Mouse (Mus musculus) CH12.LX (cell line): ENCODE data around the gene Hist1h3g. TPM values are rescaled to one million over a fixed set of nuclear protein-coding genes. Genes with fewer than 3 reads are reported as not detected.

Experiments
- DNase-seq: peaks from one replicate; pipeline ENCODE4 v3.0.0-alpha.2; 2013; ENCODE audit errors: extremely low read depth
- H3K27ac ChIP-seq: 2 replicates; pipeline ENCODE4 v1.5.1; 2012; ENCODE audit warnings: low read depth, mild to moderate bottlenecking, control low read depth, moderate library complexity; ENCODE audit not compliant: insufficient read depth
- H3K27me3 ChIP-seq: replicated peaks from 2 replicates; pipeline ENCODE3; 2012; ENCODE audit warnings: inconsistent platforms
- H3K36me3 ChIP-seq, 2 experiments: replicated peaks in 1 of 2; 2 replicates each; pipeline versions ENCODE3 to v1.6.1; 2012; ENCODE audit warnings: inconsistent platforms in 1 of 2, low read length in 1 of 2, mild to moderate bottlenecking in 1 of 2, mixed read lengths in 1 of 2, moderate library complexity in 1 of 2; ENCODE audit not compliant: control insufficient read depth in 1 of 2, insufficient read depth in 1 of 2
- H3K4me1 ChIP-seq, 2 experiments: 2 replicates each; pipeline ENCODE4 v1.6.1; 2012; ENCODE audit warnings: inconsistent platforms in 1 of 2, moderate library complexity in 1 of 2; ENCODE audit not compliant: insufficient read depth in 2 of 2, control insufficient read depth in 1 of 2
- H3K4me2 ChIP-seq: 2 replicates; pipeline ENCODE4 v1.6.1; 2012; ENCODE audit warnings: low read depth, mild to moderate bottlenecking, control low read depth; ENCODE audit not compliant: poor library complexity, insufficient read depth, severe bottlenecking
- H3K4me3 ChIP-seq, 3 experiments: fragments of 150-350 bp in 1 of 3; sonication (generic) in 1 of 3; replicated peaks in 1 of 3; 2 replicates each; pipeline versions ENCODE3 to v1.5.1; 2011 to 2012; ENCODE audit warnings: low read depth in 2 of 3, low read length in 2 of 3, mild to moderate bottlenecking in 2 of 3, moderate library complexity in 2 of 3, control low read depth in 1 of 3, improper control_type of control experiment in 1 of 3, inconsistent platforms in 1 of 3, mixed read lengths in 1 of 3; ENCODE audit not compliant: poor library complexity in 1 of 3
- H3K79me2 ChIP-seq: replicated peaks from 2 replicates; pipeline ENCODE4 v1.6.1; 2012; ENCODE audit warnings: mild to moderate bottlenecking, moderate library complexity; ENCODE audit not compliant: control insufficient read depth, poor library complexity, insufficient read depth, severe bottlenecking; ENCODE audit errors: extremely low read depth
- H3K9ac ChIP-seq: 2 replicates; pipeline ENCODE4 v1.6.1; 2012; ENCODE audit warnings: low read depth, mild to moderate bottlenecking, control low read depth, moderate library complexity; ENCODE audit not compliant: insufficient read depth
- H3K9me3 ChIP-seq: replicated peaks from 2 replicates; pipeline ENCODE3; 2012; ENCODE audit warnings: low read length, inconsistent platforms, mixed read lengths
- CHD2 ChIP-seq: IDR thresholded peaks from 2 replicates; pipeline ENCODE4 v1.6.1; 2011; ENCODE audit warnings: low read length, improper control_type of control experiment
- CTCF ChIP-seq, 2 experiments: IDR thresholded peaks in 1 of 2; conservative IDR thresholded peaks in 1 of 2; 2 replicates each; pipeline ENCODE4 v1.5.1; 2011 to 2012; ENCODE audit warnings: low read depth in 2 of 2, low read length in 2 of 2, improper control_type of control experiment in 1 of 2, inconsistent platforms in 1 of 2, mild to moderate bottlenecking in 1 of 2, moderate library complexity in 1 of 2
- E2F4 ChIP-seq: IDR thresholded peaks from 2 replicates; pipeline ENCODE4 v1.6.1; 2011; ENCODE audit warnings: low read depth, low read length, improper control_type of control experiment; ENCODE audit not compliant: insufficient replicate concordance
- HCFC1 ChIP-seq: IDR thresholded peaks from 2 replicates; pipeline ENCODE4 v1.6.1; 2012; ENCODE audit warnings: low read depth, mild to moderate bottlenecking, inconsistent platforms, low read length, improper control_type of control experiment
- IRF4 ChIP-seq: IDR thresholded peaks from 2 replicates; pipeline ENCODE4 v1.6.1; 2014; ENCODE audit warnings: low read depth, mild to moderate bottlenecking, inconsistent platforms, low read length, improper control_type of control experiment
- KAT2A ChIP-seq: IDR thresholded peaks from 2 replicates; pipeline ENCODE4 v1.6.1; 2012; ENCODE audit warnings: low read length, improper control_type of control experiment, inconsistent platforms; ENCODE audit not compliant: insufficient replicate concordance
- MAFK ChIP-seq: IDR thresholded peaks from 2 replicates; pipeline ENCODE4 v1.6.1; 2011; ENCODE audit warnings: low read length, improper control_type of control experiment; ENCODE audit not compliant: insufficient replicate concordance
- MAX ChIP-seq: IDR thresholded peaks from 2 replicates; pipeline ENCODE4 v1.6.1; 2011; ENCODE audit warnings: low read length, improper control_type of control experiment
- MEF2A ChIP-seq: IDR thresholded peaks from 2 replicates; pipeline ENCODE4 v1.6.1; 2014; ENCODE audit warnings: low read depth, mild to moderate bottlenecking, inconsistent platforms, low read length, improper control_type of control experiment, borderline replicate concordance
- MXI1 ChIP-seq: IDR thresholded peaks from 2 replicates; pipeline ENCODE4 v1.6.1; 2011; ENCODE audit warnings: mild to moderate bottlenecking, low read depth, low read length, improper control_type of control experiment
- MYC ChIP-seq: IDR thresholded peaks from 2 replicates; pipeline ENCODE4 v1.6.1; 2011; ENCODE audit warnings: low read depth, mild to moderate bottlenecking, improper control_type of control experiment, low read length
- PAX5 ChIP-seq: IDR thresholded peaks from 2 replicates; pipeline ENCODE4 v1.6.1; 2012; ENCODE audit warnings: low read length, inconsistent platforms, mixed read lengths
- POLR2A ChIP-seq: IDR thresholded peaks from 2 replicates; pipeline ENCODE4 v1.6.1; 2011; ENCODE audit warnings: low read depth, mild to moderate bottlenecking, improper control_type of control experiment, low read length
- RAD21 ChIP-seq: IDR thresholded peaks from 2 replicates; pipeline ENCODE4 v1.6.1; 2011; ENCODE audit warnings: low read depth, mild to moderate bottlenecking, low read length, improper control_type of control experiment, moderate library complexity
- SIN3A ChIP-seq: IDR thresholded peaks from 2 replicates; pipeline ENCODE4 v1.6.1; 2012; ENCODE audit warnings: low read length, improper control_type of control experiment, inconsistent platforms
- TBP ChIP-seq: conservative IDR thresholded peaks from 2 replicates; pipeline ENCODE4 v1.6.1; 2011; ENCODE audit warnings: low read depth, low read length, improper control_type of control experiment
- UBTF ChIP-seq: IDR thresholded peaks from 2 replicates; pipeline ENCODE4 v1.6.1; 2012; ENCODE audit warnings: low read depth, mild to moderate bottlenecking, inconsistent platforms, low read length, improper control_type of control experiment, moderate library complexity
- USF1 ChIP-seq: IDR thresholded peaks from 2 replicates; pipeline ENCODE4 v1.6.1; 2014; ENCODE audit warnings: low read depth, mild to moderate bottlenecking, inconsistent platforms, low read length, improper control_type of control experiment
- USF2 ChIP-seq: conservative IDR thresholded peaks from 2 replicates; pipeline ENCODE4 v1.6.1; 2011; ENCODE audit warnings: low read depth, low read length, improper control_type of control experiment
- ZC3H11A ChIP-seq: IDR thresholded peaks from 2 replicates; pipeline ENCODE4 v1.6.1; 2012; ENCODE audit warnings: low read depth, mild to moderate bottlenecking, inconsistent platforms, low read length, improper control_type of control experiment
- dilution Hi-C: fragments of 300-500 bp; cut with MboI; formaldehyde crosslinking; loops from 2 replicates; pipeline ENCODE4 v1.14.3; 2020; ENCODE audit warnings: low sequenced_read_pairs; ENCODE audit not compliant: extremely low pct_unique_long_range_greater_than_20kb, extremely low pct_ligation_motif_present
- in situ Hi-C: fragments of 300-500 bp; cut with MboI; formaldehyde crosslinking; loops from 3 replicates; pipeline ENCODE4 v1.14.3; 2019; ENCODE audit warnings: low sequenced_read_pairs, low pct_ligation_motif_present, low pct_unique_long_range_greater_than_20kb, mixed read lengths
- polyA plus RNA-seq: library from polyadenylated mRNA; unstranded; fragments of >175 nt; gene quantifications from 2 replicates; pipeline ENCODE4 v1.2.1, GENCODE M21; 2012; ENCODE audit warnings: low read depth; ENCODE audit not compliant: insufficient read length
- total RNA-seq, 2 experiments: library from RNA; depleted of rRNA; stranded (reverse); fragments of 300-350 nt in 1 of 2; fragments of >200 nt in 1 of 2; gene quantifications; 2 replicates each; pipeline ENCODE4 v1.2.3; 2012 to 2014

Gene Hist1h3g
- total and polyA plus RNA-seq, 3 experiments: 3.4 to 608 (median 75.3) TPM

- H3K4me3 ChIP-seq: no peak overlapping the region
- H3K79me2 ChIP-seq: no peaks in the 10 kb centered on the region
- H3K9ac ChIP-seq: no peak overlapping the region
- no peak overlapping the region for H3K27ac ChIP-seq
- H3K9me3 ChIP-seq: no peaks in the 10 kb centered on the region
- TF ChIP-seq USF2: no peak
- TF ChIP-seq MAFK: no peak
- no peak for TF ChIP-seq MYC
- TF ChIP-seq RAD21: no peak
- no peak for TF ChIP-seq MEF2A
- no peak for TF ChIP-seq CHD2
- no peak for TF ChIP-seq TBP
- no peak for TF ChIP-seq ZC3H11A
- TF ChIP-seq HCFC1: no peak
- TF ChIP-seq KAT2A: no peak
- no peak for TF ChIP-seq USF1
- no peak for TF ChIP-seq UBTF
- no peak for TF ChIP-seq MXI1
- TF ChIP-seq E2F4: no peak
- TF ChIP-seq CTCF (conservative IDR thresholded peaks at IDR 0.05 in 1 of 2, IDR thresholded peaks at IDR 0.05 in 1 of 2; ENCODE audit: low read depth in 2 of 2, low read length in 2 of 2): no peak
- no peak for TF ChIP-seq POLR2A
- TF ChIP-seq SIN3A: no peak
- TF ChIP-seq MAX: no peak
- no peak for TF ChIP-seq PAX5
- no peak for TF ChIP-seq IRF4
- H3K4me2 ChIP-seq: no peak overlapping the region
- H3K36me3 ChIP-seq: no peaks in the 10 kb centered on the region
- dilution Hi-C loops (no loop called here), in situ Hi-C loops (loop anchor here (25.0 kb wide), 1 partner anchor 1578 kb away; the partner anchor contains the start of gene Zfp184)
- H3K27me3 ChIP-seq: no peaks in the 10 kb centered on the region
- peaks cover 7 to 25% of the 10 kb centered on the region in 2 experiments; a peak in 3 of 4 replicates for H3K4me1 ChIP-seq
- DNase-seq: no peak
Observed at GRCm38 (mm10) chr13:23515281-23515680, 19.9 kb upstream of the Hist1h3g start.

- H3K36me3 ChIP-seq: no peaks in the 10 kb centered on the region
- peak overlapping the region in 1 of 3 experiments; percentile 39 for H3K4me3 ChIP-seq
- peaks cover 3 to 26% of the 10 kb centered on the region in 2 experiments; a peak in 3 of 4 replicates for H3K4me1 ChIP-seq
- peak overlapping the region; percentile 53 for H3K9ac ChIP-seq
- no peaks in the 10 kb centered on the region for H3K27me3 ChIP-seq
- no peaks in the 10 kb centered on the region for H3K9me3 ChIP-seq
- dilution Hi-C loops: no loop called here
- H3K27ac ChIP-seq: no peak overlapping the region
- H3K79me2 ChIP-seq: no peaks in the 10 kb centered on the region
- no peak for DNase-seq
- TF ChIP-seq MAX (no peak), TBP (peak; percentile 96)
- H3K4me2 ChIP-seq: peak overlapping the region; percentile 88
- in situ Hi-C loops: loop anchor here (25.0 kb wide), 1 partner anchor 1579 kb away; the partner anchor contains the start of gene Zfp184
Observed at GRCm38 (mm10) chr13:23515826-23516620, 19.2 kb upstream of the Hist1h3g start.
